Mouse (Mus musculus): ENCODE data around the gene Lpcat2. TPM values are rescaled to one million over a fixed set of nuclear protein-coding genes. Genes with fewer than 3 reads are reported as not detected.

Gene Lpcat2
- polyA plus RNA-seq, 1 experiment from 2014 or later, result 5.0 TPM

GRCm38 (mm10) chr8:92960451-92960911 lies 105.3 kb downstream of the Lpcat2 start:
- Histone ChIP-seq H3K9me3 (replicated peaks; ENCODE audit: control insufficient read depth, low read length) (no peaks in the 10 kb centered on the region), H3K4me1 (ENCODE audit: control insufficient read depth, low read depth, low read length) (no peaks in the 10 kb centered on the region), H3K4me3 (ENCODE audit: low read depth, low read length) (no peak overlapping the region), H3K27ac (ENCODE audit: low read length) (no peak overlapping the region), H3K27me3 (ENCODE audit: control insufficient read depth, insufficient read depth, low read depth, low read length) (peaks cover 36% of the 10 kb centered on the region), H3K36me3 (ENCODE audit: control insufficient read depth, insufficient read depth) (no peaks in the 10 kb centered on the region), H3K4me2 (ENCODE audit: low read depth, low read length) (no peak overlapping the region), H3K9ac (ENCODE audit: low read depth, low read length) (no peak overlapping the region)
- 2% methylated on average over 42 of the region's 42 CpGs for WGBS (ENCODE audit: insufficient replicate concordance)
- ATAC-seq (ENCODE audit: low read depth), result no peak

- no peak overlapping the region for H3K4me2 ChIP-seq (ENCODE audit: low read depth, low read length)
- no peaks in the 10 kb centered on the region for H3K9me3 ChIP-seq (replicated peaks; ENCODE audit: control insufficient read depth, low read length)
- no peaks in the 10 kb centered on the region for H3K36me3 ChIP-seq (ENCODE audit: control insufficient read depth, insufficient read depth)
- no peak for ATAC-seq (ENCODE audit: low read depth)
- no peaks in the 10 kb centered on the region for H3K4me1 ChIP-seq (ENCODE audit: control insufficient read depth, low read depth, low read length)
- H3K9ac ChIP-seq (ENCODE audit: low read depth, low read length), result no peak overlapping the region
- H3K4me3 ChIP-seq (ENCODE audit: low read depth, low read length), result no peak overlapping the region
- peaks cover 36% of the 10 kb centered on the region for H3K27me3 ChIP-seq (ENCODE audit: control insufficient read depth, insufficient read depth, low read depth, low read length)
- no peak overlapping the region for H3K27ac ChIP-seq (ENCODE audit: low read length)
- WGBS (ENCODE audit: insufficient replicate concordance), result 2% methylated on average over 25 of the region's 25 CpGs
Observed at GRCm38 (mm10) chr8:92961088-92961487, 105.9 kb downstream of the Lpcat2 start.

GRCm38 (mm10) chr8:92964556-92964955 lies 109.4 kb downstream of the Lpcat2 start:
- 22% methylated on average over 2 of the region's 2 CpGs for WGBS (ENCODE audit: insufficient replicate concordance)
- peaks cover 31% of the 10 kb centered on the region for H3K27me3 ChIP-seq (ENCODE audit: control insufficient read depth, insufficient read depth, low read depth, low read length)
- no peaks in the 10 kb centered on the region for H3K9me3 ChIP-seq (replicated peaks; ENCODE audit: control insufficient read depth, low read length)
- H3K4me1 ChIP-seq (ENCODE audit: control insufficient read depth, low read depth, low read length), result no peaks in the 10 kb centered on the region
- no peaks in the 10 kb centered on the region for H3K36me3 ChIP-seq (ENCODE audit: control insufficient read depth, insufficient read depth)
- H3K27ac ChIP-seq (ENCODE audit: low read length), result no peak overlapping the region
- no peak overlapping the region for H3K9ac ChIP-seq (ENCODE audit: low read depth, low read length)
- no peak overlapping the region for H3K4me2 ChIP-seq (ENCODE audit: low read depth, low read length)
- H3K4me3 ChIP-seq (ENCODE audit: low read depth, low read length), result no peak overlapping the region
- ATAC-seq (ENCODE audit: low read depth), result no peak

Small RNA genes lying within 50 kb of the gene (microRNA-seq; reads per million reads assigned to microRNA genes)
- gene Gm22151, result not detected

Other genes starting within 250 kb of the Lpcat2 start
- not detected in 2 replicates for gene Irx6, start 181.1 kb upstream of the Lpcat2 start, polyA plus RNA-seq (2015; fragmentation: Nextera tagmentation; extraction: Ambion mirVana)
- gene Mmp2, start 28.0 kb upstream of the Lpcat2 start, polyA plus RNA-seq (2015; fragmentation: Nextera tagmentation; extraction: Ambion mirVana), result 8.7 and 10.1 TPM in 2 replicates
- gene Capns2, start 46.1 kb downstream of the Lpcat2 start, polyA plus RNA-seq (2015; fragmentation: Nextera tagmentation; extraction: Ambion mirVana), result not detected in 2 replicates
- not detected in 2 replicates for gene Slc6a2, start 104.7 kb downstream of the Lpcat2 start, polyA plus RNA-seq (2015; fragmentation: Nextera tagmentation; extraction: Ambion mirVana)
- gene Ces1a, start 192.9 kb downstream of the Lpcat2 start, polyA plus RNA-seq (2015; fragmentation: Nextera tagmentation; extraction: Ambion mirVana), result not detected in 2 replicates
- not detected in 2 replicates for gene Ces1b, start 224.7 kb downstream of the Lpcat2 start, polyA plus RNA-seq (2015; fragmentation: Nextera tagmentation; extraction: Ambion mirVana)

Measured in liver, embryonic 16.5 days (tissue).